Mouse (Mus musculus) neural tube, embryonic 11.5 days (tissue): ENCODE data around the gene Rbm15. TPM values are rescaled to one million over a fixed set of nuclear protein-coding genes. Genes with fewer than 3 reads are reported as not detected.

ENCODE experiments used
- ATAC-seq: fragments of 200-750 bp; cut with Nextera tagmentation; 2 replicates; pipeline ENCODE4 v1.8.0; 2017; ENCODE audit warnings: moderate number of reproducible peaks, mild to moderate bottlenecking, moderate TSS enrichment, moderate library complexity; ENCODE audit not compliant: insufficient read depth, low FRiP score, low TSS enrichment
- DNase-seq: peaks from one replicate; pipeline ENCODE4 v3.0.0-alpha.2; 2015; ENCODE audit warnings: low spot score
- H3K27ac ChIP-seq: fragments of 300-500 bp; sonication (generic); 2 replicates; pipeline ENCODE4 v1.5.1; 2014; ENCODE audit warnings: low read depth, mild to moderate bottlenecking, low read length
- H3K27me3 ChIP-seq: fragments of 300-500 bp; sonication (generic); 2 replicates; pipeline ENCODE4 v1.6.1; 2014; ENCODE audit warnings: mild to moderate bottlenecking, low read length, mixed read lengths; ENCODE audit not compliant: control insufficient read depth, insufficient read depth
- H3K36me3 ChIP-seq: fragments of 300-500 bp; sonication (generic); 2 replicates; pipeline ENCODE4 v1.6.1; 2014; ENCODE audit warnings: mild to moderate bottlenecking, low read length, moderate library complexity, mixed read lengths; ENCODE audit not compliant: control insufficient read depth, insufficient read depth
- H3K4me1 ChIP-seq: fragments of 300-500 bp; sonication (generic); 2 replicates; pipeline ENCODE4 v1.6.1; 2014; ENCODE audit warnings: low read length, mixed read lengths; ENCODE audit not compliant: control insufficient read depth, insufficient read depth
- H3K4me2 ChIP-seq: fragments of 300-500 bp; sonication (generic); 2 replicates; pipeline ENCODE4 v1.6.1; 2014; ENCODE audit warnings: low read depth, mild to moderate bottlenecking, moderate library complexity
- H3K4me3 ChIP-seq: fragments of 300-500 bp; sonication (generic); 2 replicates; pipeline ENCODE4 v1.5.1; 2014; ENCODE audit warnings: low read depth, low read length
- H3K9ac ChIP-seq: fragments of 300-500 bp; sonication (generic); 2 replicates; pipeline ENCODE4 v1.6.1; 2014; ENCODE audit warnings: mild to moderate bottlenecking, low read length
- H3K9me3 ChIP-seq: fragments of 300-500 bp; sonication (generic); 2 replicates; pipeline ENCODE4 v1.6.1; 2016; ENCODE audit warnings: low read length; ENCODE audit not compliant: control insufficient read depth
- WGBS: fragments of 180-500 bp; shearing (Covaris S2); extraction: QIAGEN DNeasy Blood & Tissue Kit; methylation state at CpG from one replicate; pipeline ENCODE4 v1.1.7; 2014; 5-methylcytosine and 5-hydroxymethylcytosine counted together
- polyA plus RNA-seq: library from polyadenylated mRNA; unstranded; fragments of >200 nt; fragmentation: Nextera tagmentation; extraction: Ambion mirVana; gene quantifications from 2 replicates; pipeline ENCODE4 v1.2.1, GENCODE M21; 2014

The Rbm15 gene
- polyA plus RNA-seq, 1 experiment from 2014 or later = 17.2 TPM

- Histone ChIP-seq H3K9me3 (no peaks in the 10 kb centered on the region), H3K9ac (no peak overlapping the region), H3K36me3 (no peaks in the 10 kb centered on the region), H3K27me3 (no peaks in the 10 kb centered on the region), H3K4me3 (no peak overlapping the region), H3K4me1 (no peaks in the 10 kb centered on the region), H3K4me2 (no peak overlapping the region), H3K27ac (no peak overlapping the region)
- 70% methylated on average over 4 of the region's 4 CpGs for WGBS
- ATAC-seq = no peak
- no peak for DNase-seq
These were observed 26.9 kb upstream of the Rbm15 start for GRCm38 (mm10) chr3:107360341-107360740.

- no peaks in the 10 kb centered on the region for H3K27me3 ChIP-seq
- DNase-seq (no peak), ATAC-seq (0 out of 2 replicates have a peak, but pooled peaks have one; percentile 2)
- H3K4me2 ChIP-seq = no peak overlapping the region
- no peaks in the 10 kb centered on the region for H3K36me3 ChIP-seq
- WGBS = 52% methylated on average over 3 of the region's 3 CpGs
- no peaks in the 10 kb centered on the region for H3K9me3 ChIP-seq
- no peak overlapping the region for H3K4me3 ChIP-seq
- no peaks in the 10 kb centered on the region for H3K4me1 ChIP-seq
- H3K9ac ChIP-seq = no peak overlapping the region
- H3K27ac ChIP-seq = no peak overlapping the region
These were observed 24.3 kb upstream of the Rbm15 start for GRCm38 (mm10) chr3:107357700-107358234.

- H3K27ac ChIP-seq = no peak overlapping the region
- no peaks in the 10 kb centered on the region for H3K36me3 ChIP-seq
- H3K9ac ChIP-seq = no peak overlapping the region
- H3K27me3 ChIP-seq = no peaks in the 10 kb centered on the region
- H3K4me3 ChIP-seq = no peak overlapping the region
- no peak overlapping the region for H3K4me2 ChIP-seq
- peak; percentile 88 for ATAC-seq
- WGBS = 1% methylated on average over 10 of the region's 11 CpGs
- no peaks in the 10 kb centered on the region for H3K4me1 ChIP-seq
- peak; percentile 78 for DNase-seq
- no peaks in the 10 kb centered on the region for H3K9me3 ChIP-seq
These were observed 23.5 kb upstream of the Rbm15 start for GRCm38 (mm10) chr3:107356964-107357441.

GRCm38 (mm10) chr3:107355618-107356260 lies 22.3 kb upstream of the Rbm15 start:
- Histone ChIP-seq H3K4me2 (no peak overlapping the region), H3K9me3 (no peaks in the 10 kb centered on the region), H3K27me3 (no peaks in the 10 kb centered on the region), H3K9ac (no peak overlapping the region), H3K27ac (no peak overlapping the region), H3K36me3 (no peaks in the 10 kb centered on the region), H3K4me3 (no peak overlapping the region), H3K4me1 (no peaks in the 10 kb centered on the region)
- no peak for DNase-seq
- no peak for ATAC-seq
- 89% methylated on average over 5 of the region's 6 CpGs for WGBS

GRCm38 (mm10) chr3:107351706-107352105 lies 18.2 kb upstream of the Rbm15 start:
- no peaks in the 10 kb centered on the region for H3K9me3 ChIP-seq
- H3K36me3 ChIP-seq = no peaks in the 10 kb centered on the region
- H3K27me3 ChIP-seq = no peaks in the 10 kb centered on the region
- H3K4me3 ChIP-seq = no peak overlapping the region
- no peak overlapping the region for H3K4me2 ChIP-seq
- no peak overlapping the region for H3K27ac ChIP-seq
- no peaks in the 10 kb centered on the region for H3K4me1 ChIP-seq
- 65% methylated on average over 3 of the region's 3 CpGs for WGBS
- DNase-seq = no peak
- no peak for ATAC-seq
- no peak overlapping the region for H3K9ac ChIP-seq

GRCm38 (mm10) chr3:107349006-107349405 lies 15.5 kb upstream of the Rbm15 start:
- no peaks in the 10 kb centered on the region for H3K9me3 ChIP-seq
- 90% methylated on average over 3 of the region's 3 CpGs for WGBS
- H3K27ac ChIP-seq = no peak overlapping the region
- DNase-seq = no peak
- H3K4me2 ChIP-seq = no peak overlapping the region
- no peak for ATAC-seq
- H3K4me3 ChIP-seq = no peak overlapping the region
- no peaks in the 10 kb centered on the region for H3K4me1 ChIP-seq
- H3K27me3 ChIP-seq = no peaks in the 10 kb centered on the region
- no peak overlapping the region for H3K9ac ChIP-seq
- H3K36me3 ChIP-seq = no peaks in the 10 kb centered on the region

GRCm38 (mm10) chr3:107345033-107345725 lies 11.7 kb upstream of the Rbm15 start:
- whole genome bisulfite sequencing = 49% methylated on average over 3 of the region's 3 CpGs
- Histone ChIP-seq H3K36me3 (no peaks in the 10 kb centered on the region), H3K9ac (no peak overlapping the region), H3K27ac (no peak overlapping the region), H3K27me3 (no peaks in the 10 kb centered on the region), H3K4me2 (no peak overlapping the region), H3K4me3 (no peak overlapping the region), H3K4me1 (no peaks in the 10 kb centered on the region), H3K9me3 (no peaks in the 10 kb centered on the region)
- DNase-seq (no peak), ATAC-seq (no peak)

- ATAC-seq = no peak
These were observed 10.5 kb upstream of the Rbm15 start for GRCm38 (mm10) chr3:107343971-107344370.

More at GRCm38 (mm10) chr3:107343971-107344370, 10.5 kb upstream of the Rbm15 start:
- H3K9me3 ChIP-seq = no peaks in the 10 kb centered on the region
- H3K27me3 ChIP-seq = no peaks in the 10 kb centered on the region
- H3K36me3 ChIP-seq = no peaks in the 10 kb centered on the region
- WGBS = 52% methylated on average over 3 of the region's 3 CpGs
- no peak overlapping the region for H3K4me2 ChIP-seq
- no peak for DNase-seq
- no peak overlapping the region for H3K27ac ChIP-seq
- no peaks in the 10 kb centered on the region for H3K4me1 ChIP-seq
- H3K4me3 ChIP-seq = no peak overlapping the region
- no peak overlapping the region for H3K9ac ChIP-seq
